Mouse (Mus musculus): Measurements from ENCODE around the gene Dcst1.

The Dcst1 gene

GRCm38 (mm10) chr3:89332013-89332412 is 33.0 kb downstream of the Dcst1 start:
- DNase-seq (ENCODE audit: low spot score in 2 of 2) = no peak

DNA sequence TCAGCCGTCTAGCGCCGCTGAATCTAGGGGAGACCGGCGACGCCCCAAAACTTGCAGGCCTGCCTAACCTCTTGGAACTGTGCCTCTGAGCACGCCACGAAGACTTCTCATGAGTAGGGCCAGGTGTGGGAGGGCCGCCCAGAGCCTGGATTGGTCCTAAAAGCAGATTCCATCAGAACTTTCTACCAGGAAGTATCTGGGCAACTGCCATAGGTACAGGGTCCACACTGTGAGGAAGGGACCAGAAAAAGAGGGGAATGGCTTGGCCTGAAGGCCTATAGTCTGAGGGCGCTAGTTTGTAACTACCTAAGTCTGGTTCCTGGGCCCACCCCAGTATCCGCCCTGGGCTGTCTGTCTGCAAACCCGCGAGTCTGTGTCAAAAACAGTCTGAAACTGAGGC is 33.5 kb downstream of the Dcst1 start:
- no peak for DNase-seq (ENCODE audit: low spot score in 2 of 2)

DNA sequence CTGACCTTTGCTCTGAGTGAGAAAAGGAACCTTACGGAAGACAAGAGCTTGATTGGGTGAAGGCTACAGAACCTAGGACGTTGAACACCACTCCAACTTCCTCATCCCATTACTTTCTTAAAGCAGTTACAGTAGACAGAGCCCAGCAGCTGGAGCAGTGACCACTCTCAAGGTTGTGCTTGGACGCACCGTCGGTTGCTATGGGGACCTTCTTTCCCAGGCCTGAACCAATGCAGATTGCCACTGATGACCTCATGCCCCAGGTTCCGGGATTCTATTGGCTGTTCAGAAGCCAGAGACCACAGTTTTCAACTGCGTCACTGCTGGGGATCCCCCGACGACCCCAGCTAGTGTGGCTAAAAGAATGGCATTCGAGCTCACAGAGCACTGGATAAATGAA is 34.1 kb downstream of the Dcst1 start:
- no peak for DNase-seq (ENCODE audit: low spot score in 2 of 2)

GRCm38 (mm10) chr3:89330346-89330745 is 34.7 kb downstream of the Dcst1 start:
- no peak for DNase-seq (ENCODE audit: low spot score in 2 of 2)

GRCm38 (mm10) chr3:89328623-89329022 is 36.4 kb downstream of the Dcst1 start:
- no peak for DNase-seq (ENCODE audit: low spot score in 2 of 2)

- DNase-seq (ENCODE audit: low spot score in 2 of 2) = no peak
These were observed 37.6 kb downstream of the Dcst1 start for GRCm38 (mm10) chr3:89327371-89327870.

- DNase-seq (ENCODE audit: low spot score in 2 of 2) = no peak
These were observed 39.2 kb downstream of the Dcst1 start for GRCm38 (mm10) chr3:89325882-89326281.

DNA sequence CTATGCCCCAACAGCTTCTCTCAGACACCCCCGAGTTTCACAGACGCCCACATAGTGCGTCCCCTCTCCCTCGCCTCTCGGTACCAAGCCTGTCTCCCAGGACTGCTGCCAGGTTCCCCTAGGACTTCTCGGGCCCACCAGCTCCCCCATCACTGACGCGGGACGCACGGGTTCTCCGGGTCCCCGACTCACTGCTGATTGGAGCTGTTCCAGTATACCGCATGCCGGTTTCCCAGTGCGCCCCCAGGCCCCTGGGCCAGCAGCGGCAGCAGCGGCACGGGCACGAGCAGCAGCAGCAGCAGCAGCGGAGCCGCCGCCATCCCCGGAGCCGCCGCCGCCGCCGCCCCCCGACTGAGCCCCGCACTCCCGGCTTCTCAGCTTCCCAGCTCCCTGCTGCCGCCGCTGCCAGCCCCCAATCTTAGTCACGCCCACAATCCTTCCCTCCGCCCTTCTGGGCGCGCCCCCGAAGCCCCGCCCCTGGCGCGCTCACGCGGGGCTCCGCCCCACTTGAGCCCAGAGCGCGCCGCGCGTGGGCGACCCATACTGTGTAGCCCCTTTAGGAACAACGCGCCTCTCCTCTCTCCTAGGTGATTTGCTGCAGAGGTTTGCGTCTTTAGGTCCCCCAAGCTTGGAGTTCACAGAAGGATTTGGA is 42.4 kb downstream of the Dcst1 start, which contains the start of gene Efna3:
Efna3 (minus strand) TSS at position 452 of the 652 bp plus-strand sequence.
- DNase-seq (ENCODE audit: low spot score in 2 of 2) = peak; percentile 25 to 33

- DNase-seq (ENCODE audit: low spot score in 2 of 2) = no peak
These were observed 42.9 kb downstream of the Dcst1 start for GRCm38 (mm10) chr3:89322131-89322500.

DNA sequence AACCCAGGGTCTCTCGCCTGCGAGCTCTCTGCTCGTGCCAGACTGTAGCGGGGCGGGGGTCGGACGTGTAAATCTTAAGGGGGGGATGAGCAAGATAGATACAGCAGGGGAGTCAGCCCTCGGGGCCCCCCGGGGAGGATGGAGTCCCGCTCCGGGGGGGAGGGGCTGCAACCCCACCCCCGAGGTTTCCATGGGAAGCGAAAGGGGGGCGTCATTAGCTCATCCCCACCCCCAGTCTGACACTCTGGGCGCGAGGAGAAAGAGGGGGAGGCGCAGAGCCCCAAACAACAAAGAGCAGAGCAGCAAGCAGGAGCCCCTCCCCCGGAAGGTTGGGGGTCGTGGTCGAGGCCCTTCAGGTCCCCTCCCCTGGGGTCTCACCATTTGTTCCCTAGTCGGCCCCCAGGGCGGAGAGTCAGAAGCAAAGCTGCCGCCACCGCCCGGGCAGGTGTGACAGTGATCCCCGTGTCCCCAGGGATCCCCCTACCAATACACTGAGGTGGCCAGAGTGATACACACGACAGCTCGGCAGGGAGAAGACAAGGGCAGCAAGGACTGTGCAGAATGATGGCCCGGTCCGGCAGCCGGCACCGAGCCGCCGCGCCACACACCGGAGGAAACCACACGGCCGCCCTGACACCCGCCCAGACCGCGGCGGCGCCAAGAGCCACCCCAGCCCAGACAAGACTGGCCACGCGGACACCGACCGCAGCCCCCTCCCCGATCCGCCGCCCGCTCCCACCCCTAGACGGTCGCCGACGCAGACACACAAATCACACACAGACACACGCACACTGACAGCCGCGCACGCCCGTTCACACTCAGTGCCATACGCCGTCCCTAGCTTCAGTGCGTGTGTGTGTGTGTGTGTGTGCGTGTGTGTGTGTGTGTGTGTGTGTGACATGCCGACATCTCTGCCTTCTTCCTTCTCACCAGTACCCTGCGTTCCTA is 43.6 kb downstream of the Dcst1 start:
- DNase-seq (ENCODE audit: low spot score in 2 of 2) = no peak

DNA sequence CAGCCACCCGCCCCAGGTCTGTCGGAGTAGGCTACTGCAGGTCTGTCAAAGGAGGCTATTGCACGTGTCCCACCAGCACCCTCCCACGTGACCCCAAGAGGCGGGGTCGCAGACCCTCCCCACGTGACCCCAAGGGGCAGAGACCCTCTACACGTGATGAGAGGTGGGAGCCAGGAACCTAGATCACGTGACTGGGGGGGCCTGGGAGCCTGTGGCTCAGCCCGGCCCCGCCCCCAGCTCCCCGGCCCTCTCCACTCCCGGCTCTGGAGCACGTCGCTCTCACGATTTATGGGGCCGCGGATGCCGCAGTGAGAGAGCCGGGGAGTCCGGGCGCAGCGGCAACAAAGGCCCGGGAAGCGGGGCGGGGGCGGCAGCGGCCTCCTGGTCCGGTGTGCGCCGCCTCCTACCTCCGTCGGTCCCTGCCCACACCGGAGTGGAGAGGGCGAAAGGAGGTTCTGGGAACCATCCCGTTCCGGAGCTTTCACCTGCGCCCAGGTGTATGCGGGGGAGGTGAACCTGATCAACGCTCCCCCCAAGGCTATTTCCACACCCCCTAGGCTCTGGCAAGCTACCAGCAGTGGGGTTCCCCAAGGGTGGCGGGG is 44.4 kb downstream of the Dcst1 start:
- DNase-seq (ENCODE audit: low spot score in 2 of 2) = no peak

DNA sequence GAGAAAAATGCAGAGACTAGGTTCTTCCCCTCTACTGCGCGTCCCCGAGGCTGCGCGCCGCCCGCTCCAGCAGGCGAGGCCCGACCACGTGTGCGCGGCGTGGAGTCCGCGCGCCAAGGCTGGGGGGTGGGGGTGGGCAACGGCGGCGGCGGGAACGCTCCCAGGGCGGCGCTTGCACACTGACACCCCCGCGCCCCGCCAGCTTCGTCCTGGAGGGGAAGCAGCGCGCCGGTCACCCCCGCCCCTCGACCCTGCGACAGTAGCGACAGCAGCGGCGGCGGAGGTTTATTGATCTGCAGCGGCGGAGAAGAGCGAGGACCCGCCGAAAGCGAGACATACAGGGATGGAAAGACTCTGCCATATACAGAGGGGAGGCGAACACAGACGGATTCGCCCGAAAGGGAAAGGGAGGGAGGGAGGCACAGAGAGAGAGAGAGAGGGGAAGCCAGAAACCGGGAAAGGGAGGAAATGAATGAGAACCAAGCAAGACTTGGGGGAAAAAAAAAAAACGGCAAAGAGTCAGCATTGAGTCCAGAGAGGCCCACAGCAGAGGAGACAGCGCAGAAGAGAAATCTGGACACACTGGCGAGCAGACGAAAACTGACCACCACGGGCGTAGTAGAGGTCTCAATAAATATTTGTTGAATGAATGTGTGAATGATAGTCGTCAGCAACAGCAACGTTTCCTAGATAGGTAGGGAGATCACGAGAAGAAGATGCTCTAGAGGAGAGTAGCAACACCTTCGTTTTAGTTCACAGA is 45.3 kb downstream of the Dcst1 start:
- DNase-seq (ENCODE audit: low spot score in 2 of 2) = no peak

GRCm38 (mm10) chr3:89318971-89319590 is 46.0 kb downstream of the Dcst1 start:
- DNase-seq (ENCODE audit: low spot score in 2 of 2) = no peak

- no peak for DNase-seq (ENCODE audit: low spot score in 2 of 2)
These were observed 46.7 kb downstream of the Dcst1 start for GRCm38 (mm10) chr3:89318316-89318715.

- DNase-seq (ENCODE audit: low spot score in 2 of 2) = no peak
These were observed 47.8 kb downstream of the Dcst1 start for GRCm38 (mm10) chr3:89317246-89317645.

GRCm38 (mm10) chr3:89316833-89317232 is 48.2 kb downstream of the Dcst1 start:
- DNase-seq (ENCODE audit: low spot score in 2 of 2) = peak; percentile 63 to 72

GRCm38 (mm10) chr3:89315930-89316831 is 48.9 kb downstream of the Dcst1 start:
- no peak for DNase-seq (ENCODE audit: low spot score in 2 of 2)

DNA sequence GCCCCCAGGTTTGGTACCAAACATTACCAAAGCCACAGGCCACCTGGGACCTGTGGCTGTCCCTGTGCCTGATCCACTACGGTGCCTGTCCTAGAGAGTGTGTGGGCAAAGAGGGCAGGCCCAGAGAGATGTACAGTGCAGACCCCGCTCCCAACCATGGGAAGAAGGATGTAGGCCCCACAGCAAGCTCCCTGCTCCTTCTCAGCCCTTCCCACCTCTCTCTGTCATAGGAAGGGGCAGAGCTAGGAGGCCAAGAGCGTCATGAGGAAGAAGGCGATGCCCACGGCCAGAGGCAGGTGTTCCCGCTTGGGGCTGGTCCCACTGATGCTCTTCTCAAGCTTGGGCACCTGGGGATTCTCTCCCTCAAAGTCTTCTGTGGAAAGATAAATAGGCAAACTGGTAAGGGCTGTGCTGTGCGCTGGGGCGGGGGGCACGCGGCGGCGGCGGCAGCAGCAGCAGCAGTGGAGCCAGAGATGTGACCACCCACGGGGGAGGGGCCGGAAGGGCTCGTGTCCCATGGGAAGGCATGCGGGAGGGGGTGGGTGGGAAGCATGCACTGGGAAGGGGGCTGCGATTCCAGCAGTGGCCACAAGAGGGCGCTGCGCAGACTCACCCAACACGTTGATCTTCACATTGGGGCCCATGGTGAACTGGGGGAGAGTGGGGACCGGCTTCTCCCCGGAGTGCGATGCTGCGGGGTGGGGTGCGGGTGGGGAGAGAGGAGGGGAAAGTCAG is 49.7 kb downstream of the Dcst1 start:
- DNase-seq (ENCODE audit: low spot score in 2 of 2) = peak in 1 of 2 experiments; percentile 32

DNA sequence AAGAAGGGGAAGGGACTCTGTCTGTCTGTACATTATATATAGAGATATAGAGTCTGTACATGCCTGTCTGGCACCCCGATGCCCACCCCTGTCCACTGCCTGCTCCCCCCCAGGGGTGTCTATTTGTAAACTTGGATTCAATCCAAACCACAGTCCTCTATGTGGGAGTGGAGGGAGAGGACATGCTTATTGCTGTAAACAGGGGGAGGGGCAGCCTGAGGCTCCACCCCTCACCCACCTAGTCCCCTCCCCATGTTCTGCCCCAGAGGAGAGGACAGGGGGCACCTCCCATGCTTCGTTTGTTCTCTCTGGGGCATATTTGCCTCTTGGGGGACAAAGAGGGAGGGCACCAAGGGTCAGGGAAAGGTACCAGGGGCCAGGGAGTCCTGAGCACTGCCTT is 50.3 kb downstream of the Dcst1 start:
- DNase-seq (ENCODE audit: low spot score in 2 of 2) = no peak
